Comparison of ENCODE assay signal across 21 mouse cellular contexts in genomic region chr1:39663050-39663449, GRCm38 (mm10). TPM values are rescaled to one million over a fixed set of nuclear protein-coding genes. Genes with fewer than 3 reads are reported as not detected.
DNase-seq lines count a peak whose midpoint lies in the region; ATAC-seq lines count a peak whose summit lies in the region.
"Had no signal": no experiment of that assay in that cellular context is flagged by ENCODE, and none has a peak within 500 bp of the region (broad histone marks: within the 10 kb centered on the region; RNA-seq: fewer than 3 reads in every experiment).

No protein-coding gene starts in this region.

- peak; percentile 95 for ATAC-seq in frontal cortex, adult (ENCODE audit: low TSS enrichment)
- ATAC-seq in midbrain, embryonic 11.5 days (ENCODE audit: low FRiP score) = no peak
- ATAC-seq in neural tube, embryonic 14.5 days (ENCODE audit: low read depth) = peak; percentile 10; the same call in 1 of the 2 replicates
- ATAC-seq in forebrain, embryonic 15.5 days (replicated peaks) = no peak
- ATAC-seq: CD4-positive, CD25-positive, alpha-beta regulatory T cell, adult 4 months; forebrain, postnatal 0 days had no signal

- no peak overlapping the region for H3K4me2 ChIP-seq in midbrain, embryonic 11.5 days
- H3K4me2 ChIP-seq in neural tube, embryonic 14.5 days (ENCODE audit: low read depth, low read length) = no peak overlapping the region
- no peak overlapping the region for H3K4me2 ChIP-seq in forebrain, embryonic 15.5 days (replicated peaks)
- H3K4me2 ChIP-seq: embryonic facial prominence, embryonic 13.5 days; forebrain, embryonic 12.5 days; heart, embryonic 13.5 days had no signal

- H3K27ac ChIP-seq in midbrain, embryonic 11.5 days (ENCODE audit: low read depth, low read length) = no peak overlapping the region
- H3K27ac ChIP-seq in midbrain, embryonic 10.5 days (replicated peaks) = no peak overlapping the region
- no peak overlapping the region for H3K27ac ChIP-seq in neural tube, embryonic 14.5 days (ENCODE audit: low read depth, low read length)
- H3K27ac ChIP-seq in forebrain, embryonic 15.5 days (replicated peaks) = no peak overlapping the region
- H3K27ac ChIP-seq: embryonic facial prominence, embryonic 13.5 days; forebrain, embryonic 12.5 days; heart, embryonic 13.5 days had no signal

- no peaks in the 10 kb centered on the region for H3K27me3 ChIP-seq in midbrain, embryonic 11.5 days (ENCODE audit: control insufficient read depth, insufficient read depth, low read length)
- no peaks in the 10 kb centered on the region for H3K27me3 ChIP-seq in midbrain, embryonic 10.5 days (ENCODE audit: low read depth, poor library complexity, severe bottlenecking)
- H3K27me3 ChIP-seq in neural tube, embryonic 14.5 days (ENCODE audit: control insufficient read depth, insufficient read depth, low read length) = no peaks in the 10 kb centered on the region
- H3K27me3 ChIP-seq in forebrain, embryonic 15.5 days = no peaks in the 10 kb centered on the region
- H3K27me3 ChIP-seq: embryonic facial prominence, embryonic 13.5 days; heart, embryonic 13.5 days had no signal

- no peak for DNase-seq in frontal cortex, postnatal 25 days (ENCODE audit: low spot score in 2 of 2)
- DNase-seq in midbrain, embryonic 11.5 days (ENCODE audit: low spot score, missing footprints) = peak; percentile 12
- DNase-seq in midbrain, embryonic 10.5 days (ENCODE audit: low spot score) = no peak
- DNase-seq in neural tube, embryonic 10.5 days (ENCODE audit: extremely low spot score, low spot score) = no peak
- DNase-seq: adrenal gland, adult 8-10 months; adrenal gland, postnatal 36 days; B cell, adult 2 months; cerebellum, adult 18-20 months; cerebellum, adult 9-11 months; cerebellum, postnatal 36 days; forebrain, postnatal 0 days; gastrocnemius, postnatal 36 days; heart, postnatal 36 days had no signal

- no peak overlapping the region for H3K4me3 ChIP-seq in midbrain, embryonic 11.5 days (ENCODE audit: low read depth, low read length)
- no peak overlapping the region for H3K4me3 ChIP-seq in midbrain, embryonic 10.5 days
- H3K4me3 ChIP-seq in neural tube, embryonic 14.5 days (ENCODE audit: low read depth, low read length) = no peak overlapping the region
- no peak overlapping the region for H3K4me3 ChIP-seq in forebrain, embryonic 15.5 days
- H3K4me3 ChIP-seq: embryonic facial prominence, embryonic 13.5 days; forebrain, embryonic 12.5 days; heart, embryonic 13.5 days had no signal

- no peaks in the 10 kb centered on the region; the same call in 1 of the 2 replicates for H3K9me3 ChIP-seq in midbrain, embryonic 11.5 days (ENCODE audit: control insufficient read depth, low read length)
- no peaks in the 10 kb centered on the region for H3K9me3 ChIP-seq in midbrain, embryonic 10.5 days (replicated peaks)
- no peaks in the 10 kb centered on the region for H3K9me3 ChIP-seq in neural tube, embryonic 14.5 days (ENCODE audit: control insufficient read depth, low read length)
- no peaks in the 10 kb centered on the region; the same call in 1 of the 2 replicates for H3K9me3 ChIP-seq in forebrain, embryonic 15.5 days
- H3K9me3 ChIP-seq: forebrain, embryonic 12.5 days; G1E had no signal

- no peak overlapping the region for H3K9ac ChIP-seq in midbrain, embryonic 11.5 days (ENCODE audit: low read length)
- no peak overlapping the region for H3K9ac ChIP-seq in neural tube, embryonic 14.5 days (replicated peaks; ENCODE audit: low read depth, low read length)
- H3K9ac ChIP-seq in forebrain, embryonic 15.5 days (replicated peaks) = no peak overlapping the region
- H3K9ac ChIP-seq: embryonic facial prominence, embryonic 13.5 days; forebrain, embryonic 12.5 days; forebrain, postnatal 0 days; heart, embryonic 13.5 days had no signal

- 89% methylated on average over 4 of the region's 4 CpGs for WGBS in midbrain, embryonic 11.5 days
- WGBS in midbrain, embryonic 10.5 days = 90% methylated on average over 4 of the region's 4 CpGs
- WGBS in neural tube, embryonic 14.5 days = 47% methylated on average over 4 of the region's 4 CpGs
- WGBS in forebrain, embryonic 15.5 days = 87% methylated on average over 4 of the region's 4 CpGs

- no peaks in the 10 kb centered on the region for H3K4me1 ChIP-seq in midbrain, embryonic 11.5 days (ENCODE audit: control insufficient read depth, insufficient read depth, low read length)
- H3K4me1 ChIP-seq in midbrain, embryonic 10.5 days = no peaks in the 10 kb centered on the region
- no peaks in the 10 kb centered on the region for H3K4me1 ChIP-seq in neural tube, embryonic 14.5 days (ENCODE audit: control insufficient read depth, insufficient read depth, low read length)
- 0 out of 2 replicates have a peak, but pooled peaks cover 3% of the 10 kb centered on the region for H3K4me1 ChIP-seq in forebrain, embryonic 15.5 days
- H3K4me1 ChIP-seq: embryonic facial prominence, embryonic 13.5 days; forebrain, embryonic 12.5 days; heart, embryonic 13.5 days had no signal

- no peaks in the 10 kb centered on the region for H3K36me3 ChIP-seq in midbrain, embryonic 11.5 days (ENCODE audit: control insufficient read depth, insufficient read depth, low read length)
- H3K36me3 ChIP-seq in midbrain, embryonic 10.5 days = no peaks in the 10 kb centered on the region
- no peaks in the 10 kb centered on the region for H3K36me3 ChIP-seq in neural tube, embryonic 14.5 days (ENCODE audit: control insufficient read depth, insufficient read depth, low read length)
- no peaks in the 10 kb centered on the region for H3K36me3 ChIP-seq in forebrain, embryonic 15.5 days
- H3K36me3 ChIP-seq: embryonic facial prominence, embryonic 13.5 days; forebrain, embryonic 12.5 days; G1E; heart, embryonic 13.5 days had no signal

RNA-seq across cellular contexts. Expression of gene Creg2, which starts 11.8 kb away (rescaled TPM):
- polyA plus RNA-seq in midbrain, embryonic 11.5 days (2014; fragmentation: Nextera tagmentation; extraction: Ambion mirVana) = 0.41 and 0.82 TPM in 2 replicates
- 0.57 and 0.76 TPM in 2 replicates for polyA plus RNA-seq in midbrain, embryonic 10.5 days (2016; fragmentation: Nextera tagmentation; extraction: Ambion mirVana)
- 8.2 and 10.6 TPM in 2 replicates for polyA plus RNA-seq in neural tube, embryonic 14.5 days (2014; fragmentation: Nextera tagmentation; extraction: Ambion mirVana)
- 1.1 and 1.5 TPM in 2 replicates for polyA plus RNA-seq in forebrain, embryonic 15.5 days (2015; fragmentation: Nextera tagmentation; extraction: Ambion mirVana)
- polyA plus RNA-seq: CD4-positive, CD25-positive, alpha-beta regulatory T cell, adult 4 months; G1E; heart, embryonic 13.5 days had no signal

RNA-seq across cellular contexts. Expression of gene Rfx8, which starts 57.7 kb away (rescaled TPM):
- 0.15 and 0.39 TPM in 2 replicates for polyA plus RNA-seq in midbrain, embryonic 11.5 days (2014; fragmentation: Nextera tagmentation; extraction: Ambion mirVana)
- 0.20 and 0.39 TPM in 2 replicates for polyA plus RNA-seq in midbrain, embryonic 10.5 days (2016; fragmentation: Nextera tagmentation; extraction: Ambion mirVana)
- polyA plus RNA-seq in neural tube, embryonic 14.5 days (2014; fragmentation: Nextera tagmentation; extraction: Ambion mirVana) = 0.13 and 0.16 TPM in 2 replicates
- 0.11 TPM in 1 of 2 replicates, not detected in the other for polyA plus RNA-seq in forebrain, embryonic 15.5 days (2015; fragmentation: Nextera tagmentation; extraction: Ambion mirVana)
- polyA plus RNA-seq: CD4-positive, CD25-positive, alpha-beta regulatory T cell, adult 4 months; forebrain, embryonic 12.5 days; G1E had no signal

Comparison
In these comparisons a context has a peak if more than half of its experiments do, and no peak if none do; other contexts are left out.
1. ATAC-seq: peak in frontal cortex, adult (single experiment) and neural tube, embryonic 14.5 days (single experiment); none in midbrain, embryonic 11.5 days (single experiment) and forebrain, embryonic 15.5 days (single experiment).